Mouse (Mus musculus): ENCODE results near the gene Ndufaf5. TPM values are rescaled to one million over a fixed set of nuclear protein-coding genes. Genes with fewer than 3 reads are reported as not detected.

Gene Ndufaf5
- 7.2 and 12.3 TPM in 2 replicates for polyA plus RNA-seq (2012; ENCODE audit: low replicate concordance)

GRCm38 (mm10) chr2:140170127-140170802 lies at the start of gene Ndufaf5, which contains the start of gene Esf1:
Gene Ndufaf5 (plus strand): TSS chr2:140170649.
Gene Esf1 (minus strand): TSS chr2:140170564.

DNA sequence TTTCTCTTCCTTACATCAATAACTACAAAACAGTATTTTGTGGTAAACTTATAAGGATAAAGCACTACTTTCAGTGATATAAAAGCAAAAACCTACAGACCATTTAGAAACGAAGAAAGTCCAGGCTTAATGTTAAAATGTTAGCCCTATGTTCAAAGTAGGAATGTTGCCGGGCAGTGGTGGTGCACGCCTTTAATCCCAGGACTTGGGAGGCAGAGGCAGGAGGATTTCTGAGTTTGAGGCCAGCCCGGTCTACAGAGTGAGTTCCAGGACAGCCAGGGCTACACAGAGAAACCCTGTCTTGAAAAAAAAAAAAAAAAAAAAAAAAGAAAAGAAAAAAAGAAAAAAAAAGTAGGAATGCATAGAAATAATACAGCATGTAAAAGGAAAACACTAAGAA lies 18.7 kb upstream of the Ndufaf5 start, which contains the start of gene Gm17374:
Gene Gm17374 (plus strand): TSS at position 301 of the 400 bp plus-strand sequence.

Other genes starting within 250 kb of the Ndufaf5 start
- 0.73 and 1.6 TPM in 2 replicates for gene Tasp1, start 103.8 kb upstream of the Ndufaf5 start, polyA plus RNA-seq (2012; ENCODE audit: low replicate concordance)
- gene Gm17374, start 18.6 kb upstream of the Ndufaf5 start, polyA plus RNA-seq (2012; ENCODE audit: low replicate concordance) = not detected in 2 replicates
- 0.65 and 0.85 TPM in 2 replicates for gene Esf1, start 85 bp upstream of the Ndufaf5 start, polyA plus RNA-seq (2012; ENCODE audit: low replicate concordance)
- gene Sel1l2, start 219.1 kb downstream of the Ndufaf5 start, polyA plus RNA-seq (2012; ENCODE audit: low replicate concordance) = not detected in 2 replicates
- 15.1 and 23.4 TPM in 2 replicates for gene Macrod2, start 224.7 kb downstream of the Ndufaf5 start, polyA plus RNA-seq (2012; ENCODE audit: low replicate concordance)